Mouse (Mus musculus): ENCODE measurements around the gene Synpo2. TPM values are rescaled to one million over a fixed set of nuclear protein-coding genes. Genes with fewer than 3 reads are reported as not detected.

Synpo2 gene
- total and polyA plus RNA-seq, 2 experiments from 2014 or later, result 14.7 to 17.9 TPM

DNA sequence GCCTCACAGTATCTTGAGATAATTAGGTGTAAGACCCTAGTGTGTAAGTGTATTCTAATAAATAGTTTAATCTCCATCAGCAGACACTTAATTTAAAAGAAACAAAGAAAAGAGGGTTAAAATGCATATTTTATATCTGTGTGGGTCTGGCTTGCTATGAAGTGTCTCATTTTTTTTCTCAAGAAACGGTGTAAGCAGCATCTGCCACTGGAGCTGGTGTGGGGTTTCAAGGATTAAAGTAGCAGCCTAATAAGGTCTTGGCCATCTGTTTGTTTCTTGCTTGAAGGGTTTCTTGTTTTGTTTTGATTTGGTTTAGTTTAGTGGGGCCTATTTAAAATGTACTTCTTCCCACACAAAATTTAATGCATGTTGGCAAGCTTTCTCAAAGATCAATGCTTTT, 46.1 kb downstream of the Synpo2 start:
- DNase-seq (ENCODE audit: low spot score) (no peak), ATAC-seq (ENCODE audit: insufficient read depth, low read depth) (no peak)
- no peaks in the 10 kb centered on the region for H3K9me3 ChIP-seq (replicated peaks; ENCODE audit: control insufficient read depth, low read length)
- H3K4me1 ChIP-seq (ENCODE audit: control insufficient read depth, insufficient read depth), result peaks cover 5% of the 10 kb centered on the region; the same call in 1 of the 2 replicates
- no peak overlapping the region for H3K4me2 ChIP-seq (ENCODE audit: low read depth, low read length)
- no peaks in the 10 kb centered on the region for H3K36me3 ChIP-seq (replicated peaks; ENCODE audit: control insufficient read depth, insufficient read depth, low read length)
- 62% methylated on average over 1 of the region's 1 CpGs for WGBS
- no peaks in the 10 kb centered on the region for H3K27me3 ChIP-seq (ENCODE audit: control insufficient read depth, insufficient read depth, low read length)
- no peak overlapping the region for H3K9ac ChIP-seq (replicated peaks; ENCODE audit: low read depth, low read length)
- no peak overlapping the region for H3K4me3 ChIP-seq (ENCODE audit: low read depth, low read length)
- no peak overlapping the region for H3K27ac ChIP-seq (ENCODE audit: low read depth)
- TF ChIP-seq CTCF (IDR thresholded peaks at IDR 0.05; ENCODE audit: low read depth), result no peak
- TF ChIP-seq EP300 (IDR thresholded peaks at IDR 0.05; ENCODE audit: low read depth), result no peak

DNA sequence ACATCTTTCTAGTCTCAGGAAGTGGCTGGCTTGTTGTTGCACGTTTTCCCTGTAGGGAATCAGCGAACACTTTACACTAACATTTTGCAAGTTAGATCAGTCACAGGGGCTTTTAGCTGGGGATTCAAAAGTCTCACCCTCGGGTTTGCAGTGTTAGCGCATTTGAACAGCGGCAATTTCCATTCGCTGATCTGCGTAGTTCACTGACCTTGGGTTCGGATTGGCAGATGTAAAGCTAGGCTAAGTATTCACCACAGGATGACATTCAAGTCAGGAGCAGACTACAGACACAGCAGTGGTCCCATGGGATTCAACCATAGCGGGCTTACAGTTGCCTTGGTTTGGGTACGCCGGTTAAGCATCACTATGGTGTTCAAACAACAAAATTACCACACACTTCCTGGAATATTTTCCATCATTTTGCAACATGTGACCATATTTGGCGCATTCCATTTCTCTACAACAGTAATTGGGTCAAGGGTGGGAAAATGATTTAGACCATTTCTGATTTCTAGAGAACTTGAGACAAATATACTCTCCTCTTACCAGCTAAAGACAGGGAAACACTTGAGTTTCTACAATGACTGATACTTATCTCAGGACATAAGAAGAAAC, 47.2 kb downstream of the Synpo2 start:
- no peak overlapping the region for H3K9ac ChIP-seq (replicated peaks; ENCODE audit: low read depth, low read length)
- H3K27ac ChIP-seq (ENCODE audit: low read depth), result peak overlapping the region; percentile 26; the same call in 1 of the 2 replicates
- H3K27me3 ChIP-seq (ENCODE audit: control insufficient read depth, insufficient read depth, low read length), result no peaks in the 10 kb centered on the region
- H3K4me1 ChIP-seq (ENCODE audit: control insufficient read depth, insufficient read depth), result peaks cover 9% of the 10 kb centered on the region
- TF ChIP-seq EP300 (IDR thresholded peaks at IDR 0.05; ENCODE audit: low read depth) (no peak), CTCF (IDR thresholded peaks at IDR 0.05; ENCODE audit: low read depth) (no peak)
- no peaks in the 10 kb centered on the region for H3K36me3 ChIP-seq (replicated peaks; ENCODE audit: control insufficient read depth, insufficient read depth, low read length)
- H3K4me2 ChIP-seq (ENCODE audit: low read depth, low read length), result no peak overlapping the region
- 88% methylated on average over 12 of the region's 12 CpGs for WGBS
- H3K4me3 ChIP-seq (ENCODE audit: low read depth, low read length), result no peak overlapping the region
- ATAC-seq (ENCODE audit: insufficient read depth, low read depth), result no peak
- DNase-seq (ENCODE audit: low spot score), result no peak
- no peaks in the 10 kb centered on the region for H3K9me3 ChIP-seq (replicated peaks; ENCODE audit: control insufficient read depth, low read length)

DNA sequence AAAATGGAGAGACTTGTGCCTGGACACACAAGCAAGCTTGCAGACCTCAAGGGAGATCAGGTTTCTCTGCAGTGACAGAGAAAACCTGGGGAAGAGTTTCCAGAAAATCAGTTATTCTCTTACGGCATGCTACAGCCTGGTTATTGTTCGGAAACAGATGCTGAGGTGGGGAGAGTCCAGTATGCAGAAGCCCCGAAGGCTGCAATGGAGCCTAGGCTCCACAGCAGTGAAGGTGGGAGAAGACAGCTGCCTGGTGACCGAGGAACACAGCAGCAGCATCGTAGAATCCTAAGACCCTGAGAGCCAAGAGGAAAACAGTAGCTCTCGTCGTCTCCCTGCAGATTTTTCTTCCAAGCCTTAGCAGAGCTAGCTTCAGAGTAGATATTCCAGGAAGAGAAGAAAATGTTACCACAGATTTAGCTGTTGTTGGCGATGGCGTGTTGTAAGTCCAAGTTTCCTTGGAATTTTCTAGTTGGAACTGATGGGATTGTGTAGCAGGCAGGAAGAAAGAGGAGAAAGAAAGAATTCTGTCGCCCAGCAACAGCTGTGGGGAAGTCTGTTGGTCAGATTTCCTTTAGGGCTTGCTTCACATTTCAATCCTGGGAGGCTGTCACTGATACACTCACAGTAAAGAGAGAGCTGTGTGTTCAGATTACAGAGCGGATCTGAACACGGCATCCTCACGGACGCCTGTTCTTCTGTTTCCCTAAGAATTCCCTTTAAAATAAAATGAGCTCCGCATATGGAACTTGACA, 48.4 kb downstream of the Synpo2 start:
- no peak for DNase-seq (ENCODE audit: low spot score)
- no peak for TF ChIP-seq CTCF (IDR thresholded peaks at IDR 0.05; ENCODE audit: low read depth)
- TF ChIP-seq EP300 (IDR thresholded peaks at IDR 0.05; ENCODE audit: low read depth), result no peak
- no peak for ATAC-seq (ENCODE audit: insufficient read depth, low read depth)
- Histone ChIP-seq H3K27me3 (ENCODE audit: control insufficient read depth, insufficient read depth, low read length) (no peaks in the 10 kb centered on the region), H3K9ac (replicated peaks; ENCODE audit: low read depth, low read length) (no peak overlapping the region), H3K4me3 (ENCODE audit: low read depth, low read length) (no peak overlapping the region), H3K27ac (ENCODE audit: low read depth) (peak overlapping the region; percentile 41), H3K4me2 (ENCODE audit: low read depth, low read length) (no peak overlapping the region; the same call in 1 of the 2 replicates), H3K9me3 (replicated peaks; ENCODE audit: control insufficient read depth, low read length) (no peaks in the 10 kb centered on the region), H3K36me3 (replicated peaks; ENCODE audit: control insufficient read depth, insufficient read depth, low read length) (no peaks in the 10 kb centered on the region), H3K4me1 (ENCODE audit: control insufficient read depth, insufficient read depth) (peaks cover 9% of the 10 kb centered on the region)
- 69% methylated on average over 15 of the region's 15 CpGs for WGBS

DNA sequence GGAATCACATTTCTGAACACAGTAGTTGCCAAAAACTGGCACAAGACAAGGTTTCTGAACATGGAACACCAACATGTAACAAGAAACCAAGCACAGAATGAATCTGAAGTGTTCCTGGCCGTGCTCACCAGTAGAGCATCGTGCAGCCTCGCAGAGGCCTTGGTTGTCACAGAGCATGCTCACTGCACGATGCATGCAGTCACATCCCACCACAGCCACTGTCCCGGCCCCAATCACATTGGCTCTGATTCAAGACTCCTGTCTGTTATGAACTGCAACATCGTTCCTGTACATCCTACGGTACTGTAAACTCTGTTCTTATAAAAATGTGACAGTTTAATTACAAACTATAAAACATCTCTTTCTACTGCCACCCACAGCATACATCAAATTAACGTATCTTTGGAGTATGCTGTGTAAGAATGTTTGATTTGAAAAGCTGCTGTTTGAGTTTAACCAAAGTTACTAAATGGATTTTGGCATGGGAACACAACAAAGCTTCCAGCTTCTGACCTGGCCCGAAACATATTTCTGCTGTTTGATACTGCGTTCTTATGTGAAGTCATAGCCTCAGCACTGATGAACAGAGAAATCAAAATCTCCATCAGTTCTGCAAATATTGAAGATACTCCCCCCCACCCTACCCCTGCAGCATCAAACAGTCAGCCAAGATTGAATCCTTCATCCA, 50.6 kb downstream of the Synpo2 start:
- Histone ChIP-seq H3K9me3 (replicated peaks; ENCODE audit: control insufficient read depth, low read length) (no peaks in the 10 kb centered on the region), H3K4me3 (ENCODE audit: low read depth, low read length) (no peak overlapping the region), H3K9ac (replicated peaks; ENCODE audit: low read depth, low read length) (no peak overlapping the region), H3K4me2 (ENCODE audit: low read depth, low read length) (no peak overlapping the region), H3K27me3 (ENCODE audit: control insufficient read depth, insufficient read depth, low read length) (no peaks in the 10 kb centered on the region), H3K36me3 (replicated peaks; ENCODE audit: control insufficient read depth, insufficient read depth, low read length) (no peaks in the 10 kb centered on the region), H3K27ac (ENCODE audit: low read depth) (no peak overlapping the region), H3K4me1 (ENCODE audit: control insufficient read depth, insufficient read depth) (peaks cover 8% of the 10 kb centered on the region)
- 80% methylated on average over 10 of the region's 10 CpGs for WGBS
- ATAC-seq (ENCODE audit: insufficient read depth, low read depth) (no peak), DNase-seq (ENCODE audit: low spot score) (no peak)
- TF ChIP-seq EP300 (IDR thresholded peaks at IDR 0.05; ENCODE audit: low read depth) (no peak), CTCF (IDR thresholded peaks at IDR 0.05; ENCODE audit: low read depth) (no peak)

DNA sequence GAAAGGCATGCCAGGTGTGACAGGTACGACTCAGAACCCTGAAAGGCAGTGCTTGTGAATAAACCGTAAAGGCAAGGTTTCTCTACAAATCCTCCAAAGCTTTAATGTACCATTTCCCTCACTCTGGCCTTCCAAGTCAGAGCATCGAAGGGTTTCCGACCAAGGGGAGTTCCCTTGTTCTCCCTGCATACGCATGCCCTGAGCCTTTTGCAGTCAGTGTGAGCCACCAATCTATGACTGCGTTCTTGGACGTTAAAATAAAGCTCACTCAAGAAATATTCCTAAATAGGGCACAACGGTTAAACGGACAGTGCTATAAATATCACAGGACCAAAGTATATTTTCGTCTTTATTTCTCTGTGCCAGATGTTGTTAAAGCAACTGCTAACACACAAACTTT, 51.7 kb downstream of the Synpo2 start:
- no peaks in the 10 kb centered on the region for H3K9me3 ChIP-seq (replicated peaks; ENCODE audit: control insufficient read depth, low read length)
- no peak overlapping the region for H3K4me3 ChIP-seq (ENCODE audit: low read depth, low read length)
- H3K27ac ChIP-seq (ENCODE audit: low read depth), result peak overlapping the region; percentile 54
- TF ChIP-seq CTCF (IDR thresholded peaks at IDR 0.05; ENCODE audit: low read depth) (no peak), EP300 (IDR thresholded peaks at IDR 0.05; ENCODE audit: low read depth) (no peak)
- DNase-seq (ENCODE audit: low spot score) (peak; percentile 25), ATAC-seq (ENCODE audit: insufficient read depth, low read depth) (peak; percentile 63)
- H3K4me1 ChIP-seq (ENCODE audit: control insufficient read depth, insufficient read depth), result peaks cover 4% of the 10 kb centered on the region
- no peak overlapping the region for H3K9ac ChIP-seq (replicated peaks; ENCODE audit: low read depth, low read length)
- no peaks in the 10 kb centered on the region for H3K27me3 ChIP-seq (ENCODE audit: control insufficient read depth, insufficient read depth, low read length)
- H3K36me3 ChIP-seq (replicated peaks; ENCODE audit: control insufficient read depth, insufficient read depth, low read length), result no peaks in the 10 kb centered on the region
- WGBS, result 53% methylated on average over 10 of the region's 10 CpGs
- no peak overlapping the region for H3K4me2 ChIP-seq (ENCODE audit: low read depth, low read length)

All from heart, postnatal 0 days (tissue).